Mouse (Mus musculus) v-Abl transformed pro-B cells (cell line): Measurements from ENCODE around the gene Wdr73.
"Not testable (repeated sequence)": the region's sequence is repeated elsewhere in the genome, so short reads cannot be mapped to it uniquely, and the experiment has no call there.

Experiments
- in situ Hi-C, 2 experiments: fragments of 400-800 bp; cut with MboI; formaldehyde crosslinking; loops; one replicate each; pipeline ENCODE4 v1.15.1; 2025; ENCODE audit not compliant: unreplicated experiment in 2 of 2

Wdr73 gene

GRCm38 (mm10) chr7:80900944-80901501, at the start of gene Wdr73:
Wdr73 (minus strand) TSS chr7:80901269.
- in situ Hi-C loops, result no loop called here

- in situ Hi-C loops, result loop anchor here (5.0 kb wide), 2 partner anchors 40 to 50 kb away; no protein-coding TSS in a partner anchor
Observed at GRCm38 (mm10) chr7:80947445-80948350, 46.6 kb upstream of the Wdr73 start, which contains the start of gene Sec11a. Sec11a (minus strand) TSS chr7:80947780.

- in situ Hi-C loops, result no loop called here
Observed at GRCm38 (mm10) chr7:80939808-80940207, 38.7 kb upstream of the Wdr73 start.

- in situ Hi-C loops, result not testable (repeated sequence)
Observed at GRCm38 (mm10) chr7:80937304-80937666, 36.2 kb upstream of the Wdr73 start.

GRCm38 (mm10) chr7:80936617-80937303, 35.7 kb upstream of the Wdr73 start:
- in situ Hi-C loops, result not testable (repeated sequence)

- in situ Hi-C loops, result no loop called here
Observed at GRCm38 (mm10) chr7:80935834-80936233, 34.8 kb upstream of the Wdr73 start.

- in situ Hi-C loops, result no loop called here
Observed at GRCm38 (mm10) chr7:80932777-80933176, 31.7 kb upstream of the Wdr73 start.

GRCm38 (mm10) chr7:80931618-80932207, 30.6 kb upstream of the Wdr73 start:
- in situ Hi-C loops, result no loop called here

- in situ Hi-C loops, result no loop called here
Observed at GRCm38 (mm10) chr7:80923165-80923564, 22.1 kb upstream of the Wdr73 start.

- in situ Hi-C loops, result no loop called here
Observed at GRCm38 (mm10) chr7:80919647-80920008, 18.6 kb upstream of the Wdr73 start.

- in situ Hi-C loops, result no loop called here
Observed at GRCm38 (mm10) chr7:80918982-80919646, 18.0 kb upstream of the Wdr73 start.

GRCm38 (mm10) chr7:80917916-80918465, 16.9 kb upstream of the Wdr73 start:
- in situ Hi-C loops, result no loop called here

GRCm38 (mm10) chr7:80912496-80912895, 11.4 kb upstream of the Wdr73 start:
- in situ Hi-C loops, result no loop called here

GRCm38 (mm10) chr7:80911053-80911452, 10.0 kb upstream of the Wdr73 start:
- in situ Hi-C loops, result no loop called here

- in situ Hi-C loops, result no loop called here
Observed at GRCm38 (mm10) chr7:80904921-80905515, 3.9 kb upstream of the Wdr73 start, which contains the start of gene Nmb. Nmb (minus strand) TSS chr7:80905076.

GRCm38 (mm10) chr7:80903625-80904422, 2.8 kb upstream of the Wdr73 start:
- in situ Hi-C loops, result no loop called here

- in situ Hi-C loops, result no loop called here
Observed at GRCm38 (mm10) chr7:80901541-80902274, 639 bp upstream of the Wdr73 start.

GRCm38 (mm10) chr7:80897721-80898120, 3.3 kb downstream of the Wdr73 start:
- in situ Hi-C loops, result loop anchor here in 1 of 2 experiments (5.0 kb wide), 1 partner anchor 50 kb away; the partner anchor contains the start of gene Sec11a
